Comparison of ENCODE assay signal across 8 mouse cellular contexts in the genomic region with DNA sequence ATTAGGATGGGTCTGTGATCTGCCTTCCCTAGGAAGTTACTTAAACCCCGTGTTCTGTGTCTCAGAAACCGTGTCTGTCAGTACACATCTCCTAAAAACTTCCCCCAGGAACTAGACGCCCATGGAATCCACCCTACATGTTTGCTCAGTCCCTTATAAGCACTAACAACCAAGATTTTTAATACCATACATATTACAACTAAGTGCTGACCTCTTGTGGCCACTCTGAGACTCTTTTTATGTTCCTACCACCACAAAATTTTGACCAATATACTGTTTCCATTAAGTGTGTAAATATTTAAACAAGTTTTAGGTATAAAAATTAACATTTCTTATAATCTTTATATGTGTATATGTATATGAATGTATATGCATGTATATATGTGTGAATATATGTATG.
DNase-seq lines count a peak whose midpoint lies in the region; ATAC-seq and TF ChIP-seq lines count a peak whose summit lies in the region.

No protein-coding gene starts in this region.

- no peaks in the 10 kb centered on the region for H3K9me3 ChIP-seq in forebrain, embryonic 13.5 days (replicated peaks)
- no peaks in the 10 kb centered on the region for H3K9me3 ChIP-seq in forebrain, embryonic 15.5 days
- H3K9me3 ChIP-seq in intestine, postnatal 0 days (ENCODE audit: control insufficient read depth) = no peaks in the 10 kb centered on the region

- ATAC-seq in forebrain, embryonic 13.5 days = peak; percentile 50
- ATAC-seq in forebrain, embryonic 15.5 days (replicated peaks) = no peak
- ATAC-seq in CD4-positive, CD25-positive, alpha-beta regulatory T cell, adult 4 months = peak; percentile 53
- no peak for ATAC-seq in intestine, postnatal 0 days
- no peak for ATAC-seq in cerebellum, adult (ENCODE audit: insufficient number of reproducible peaks, low FRiP score, low TSS enrichment)

- no peak overlapping the region for H3K9ac ChIP-seq in forebrain, embryonic 13.5 days
- H3K9ac ChIP-seq in forebrain, embryonic 15.5 days (replicated peaks) = no peak overlapping the region
- no peak overlapping the region for H3K9ac ChIP-seq in intestine, postnatal 0 days (ENCODE audit: low read depth, low read length)

- TF ChIP-seq CTCF in layer of hippocampus, adult 2 months (conservative IDR thresholded peaks at IDR 0.05) = peak; percentile 85
- TF ChIP-seq CTCF in intestine, postnatal 0 days (IDR thresholded peaks at IDR 0.05; ENCODE audit: low read depth) = peak; percentile 64

- no peak overlapping the region for H3K27ac ChIP-seq in forebrain, embryonic 13.5 days
- no peak overlapping the region for H3K27ac ChIP-seq in forebrain, embryonic 15.5 days (replicated peaks)
- no peak overlapping the region for H3K27ac ChIP-seq in layer of hippocampus, adult 2 months
- H3K27ac ChIP-seq in intestine, postnatal 0 days (ENCODE audit: low read depth, low read length) = no peak overlapping the region

- DNase-seq in layer of hippocampus, adult 2 months (ENCODE audit: low spot score in 2 of 2) = peak in 1 of 2 experiments; percentile 36
- DNase-seq in layer of hippocampus, adult 9-10 months (ENCODE audit: low spot score) = no peak
- DNase-seq in left cerebral cortex, adult 18-20 months (ENCODE audit: low spot score in 2 of 2) = no peak

- WGBS in forebrain, embryonic 13.5 days = 14% methylated on average over 3 of the region's 3 CpGs
- WGBS in forebrain, embryonic 15.5 days = 6% methylated on average over 3 of the region's 3 CpGs
- 12% methylated on average over 3 of the region's 3 CpGs for WGBS in intestine, postnatal 0 days

- no peaks in the 10 kb centered on the region for H3K36me3 ChIP-seq in forebrain, embryonic 13.5 days (ENCODE audit: poor library complexity, severe bottlenecking)
- no peaks in the 10 kb centered on the region for H3K36me3 ChIP-seq in forebrain, embryonic 15.5 days
- H3K36me3 ChIP-seq in intestine, postnatal 0 days (ENCODE audit: control insufficient read depth, insufficient read depth) = 0 out of 2 replicates have a peak, but pooled peaks cover 8% of the 10 kb centered on the region

- H3K4me3 ChIP-seq in forebrain, embryonic 13.5 days = no peak overlapping the region
- H3K4me3 ChIP-seq in forebrain, embryonic 15.5 days = no peak overlapping the region
- no peak overlapping the region for H3K4me3 ChIP-seq in layer of hippocampus, adult 2 months
- no peak overlapping the region for H3K4me3 ChIP-seq in intestine, postnatal 0 days (ENCODE audit: low read depth, low read length)

- no peaks in the 10 kb centered on the region for H3K27me3 ChIP-seq in forebrain, embryonic 13.5 days
- no peaks in the 10 kb centered on the region for H3K27me3 ChIP-seq in forebrain, embryonic 15.5 days
- H3K27me3 ChIP-seq in intestine, postnatal 0 days (replicated peaks; ENCODE audit: control insufficient read depth, insufficient read depth, low read length) = no peaks in the 10 kb centered on the region

- H3K4me1 ChIP-seq in forebrain, embryonic 13.5 days = no peaks in the 10 kb centered on the region
- no peaks in the 10 kb centered on the region for H3K4me1 ChIP-seq in forebrain, embryonic 15.5 days
- no peaks in the 10 kb centered on the region for H3K4me1 ChIP-seq in intestine, postnatal 0 days (replicated peaks; ENCODE audit: control insufficient read depth, insufficient read depth, low read length)

- H3K4me2 ChIP-seq in forebrain, embryonic 13.5 days = no peak overlapping the region
- H3K4me2 ChIP-seq in forebrain, embryonic 15.5 days (replicated peaks) = no peak overlapping the region
- H3K4me2 ChIP-seq in intestine, postnatal 0 days (replicated peaks; ENCODE audit: low read depth) = no peak overlapping the region

Comparison
In these comparisons a context has a peak if more than half of its experiments do, and no peak if none do; other contexts are left out.
1. ATAC-seq: peak in forebrain, embryonic 13.5 days (single experiment) and CD4-positive, CD25-positive, alpha-beta regulatory T cell, adult 4 months (single experiment); none in forebrain, embryonic 15.5 days (single experiment), intestine, postnatal 0 days (single experiment) and cerebellum, adult (single experiment).